15 mouse cellular contexts compared by ENCODE assay signal in genomic region chr3:79984542-79984941, GRCm38 (mm10).
DNase-seq lines count a peak whose midpoint lies in the region; ATAC-seq and TF ChIP-seq lines count a peak whose summit lies in the region.
"Had no signal": no experiment of that assay in that cellular context is flagged by ENCODE, and none has a peak within 500 bp of the region (broad histone marks: within the 10 kb centered on the region; RNA-seq: fewer than 3 reads in every experiment).

No protein-coding gene starts in this region.

- no peak overlapping the region for H3K9ac ChIP-seq in heart, embryonic 13.5 days
- H3K9ac ChIP-seq in liver, embryonic 13.5 days, result no peak overlapping the region
- H3K9ac ChIP-seq in hindbrain, postnatal 0 days (replicated peaks; ENCODE audit: low read length), result no peak overlapping the region
- H3K9ac ChIP-seq: hindbrain, embryonic 13.5 days; midbrain, embryonic 12.5 days; neural tube, embryonic 13.5 days had no signal

- no peak overlapping the region for H3K4me2 ChIP-seq in heart, embryonic 13.5 days
- H3K4me2 ChIP-seq in liver, embryonic 13.5 days, result no peak overlapping the region; the same call in 1 of the 2 replicates
- H3K4me2 ChIP-seq in hindbrain, postnatal 0 days (ENCODE audit: low read depth, low read length), result no peak overlapping the region
- H3K4me2 ChIP-seq: hindbrain, embryonic 13.5 days; midbrain, embryonic 12.5 days; neural tube, embryonic 13.5 days had no signal

- H3K36me3 ChIP-seq in heart, embryonic 13.5 days, result no peaks in the 10 kb centered on the region
- no peaks in the 10 kb centered on the region for H3K36me3 ChIP-seq in liver, embryonic 13.5 days
- H3K36me3 ChIP-seq in hindbrain, postnatal 0 days (ENCODE audit: insufficient read depth, low read length), result no peaks in the 10 kb centered on the region
- H3K36me3 ChIP-seq: hindbrain, embryonic 13.5 days; midbrain, embryonic 12.5 days; neural tube, embryonic 13.5 days had no signal

- no peak overlapping the region for H3K4me3 ChIP-seq in heart, embryonic 13.5 days
- H3K4me3 ChIP-seq in liver, embryonic 13.5 days (replicated peaks), result no peak overlapping the region
- H3K4me3 ChIP-seq in hindbrain, postnatal 0 days (ENCODE audit: low read length), result no peak overlapping the region
- H3K4me3 ChIP-seq: hindbrain, embryonic 13.5 days; midbrain, embryonic 12.5 days; neural tube, embryonic 13.5 days had no signal

- intact Hi-C loops in heart, postnatal 25 days (cut with DNase I), result no loop called here
- intact Hi-C loops in left cerebral cortex, postnatal 25 days (cut with DNase I), result no loop called here

- no peaks in the 10 kb centered on the region for H3K27me3 ChIP-seq in heart, embryonic 13.5 days (replicated peaks)
- no peaks in the 10 kb centered on the region for H3K27me3 ChIP-seq in liver, embryonic 13.5 days
- H3K27me3 ChIP-seq in hindbrain, postnatal 0 days (ENCODE audit: insufficient read depth, low read length), result no peaks in the 10 kb centered on the region
- H3K27me3 ChIP-seq: hindbrain, embryonic 13.5 days; midbrain, embryonic 12.5 days; neural tube, embryonic 13.5 days had no signal

- WGBS in heart, embryonic 13.5 days, result 24% methylated on average over 1 of the region's 1 CpGs
- WGBS in liver, embryonic 13.5 days (ENCODE audit: insufficient replicate concordance), result 10% methylated on average over 1 of the region's 1 CpGs
- 61% methylated on average over 1 of the region's 1 CpGs for WGBS in hindbrain, postnatal 0 days

- peak overlapping the region; percentile 69 for H3K27ac ChIP-seq in heart, embryonic 13.5 days (replicated peaks)
- H3K27ac ChIP-seq in liver, embryonic 13.5 days, result peak overlapping the region; percentile 59
- no peak overlapping the region for H3K27ac ChIP-seq in hindbrain, postnatal 0 days
- H3K27ac ChIP-seq: hindbrain, embryonic 13.5 days; kidney, postnatal 0 days; midbrain, embryonic 12.5 days; neural tube, embryonic 13.5 days had no signal

- TF ChIP-seq CTCF in hindbrain, postnatal 0 days (IDR thresholded peaks at IDR 0.05; ENCODE audit: low read depth), result no peak

- no peaks in the 10 kb centered on the region for H3K9me3 ChIP-seq in heart, embryonic 13.5 days
- no peaks in the 10 kb centered on the region for H3K9me3 ChIP-seq in liver, embryonic 13.5 days (replicated peaks)
- H3K9me3 ChIP-seq in hindbrain, postnatal 0 days (ENCODE audit: low read length), result no peaks in the 10 kb centered on the region
- H3K9me3 ChIP-seq: hindbrain, embryonic 13.5 days; midbrain, embryonic 12.5 days; neural tube, embryonic 13.5 days had no signal

- no peak for DNase-seq in heart, postnatal 25 days (ENCODE audit: low spot score)
- peak; percentile 6 for DNase-seq in T-cell, adult 2 months (ENCODE audit: low spot score)
- DNase-seq in liver, embryonic 13.5 days, result no peak
- DNase-seq in left cerebral cortex, postnatal 25 days (ENCODE audit: low spot score in 2 of 2), result no peak
- no peak for DNase-seq in hindbrain, postnatal 0 days (ENCODE audit: low spot score)
- DNase-seq in spleen, postnatal 14 days (ENCODE audit: low spot score in 2 of 2), result no peak
- DNase-seq: cerebellum, adult 18-20 months; retina, postnatal 1 day; thymus, postnatal 25 days had no signal

- H3K4me1 ChIP-seq in heart, embryonic 13.5 days, result peaks cover 48% of the 10 kb centered on the region
- peaks cover 26% of the 10 kb centered on the region for H3K4me1 ChIP-seq in liver, embryonic 13.5 days (replicated peaks)
- no peaks in the 10 kb centered on the region for H3K4me1 ChIP-seq in hindbrain, postnatal 0 days (ENCODE audit: insufficient read depth, low read length)
- H3K4me1 ChIP-seq: hindbrain, embryonic 13.5 days; midbrain, embryonic 12.5 days; neural tube, embryonic 13.5 days had no signal

- ATAC-seq in heart, embryonic 13.5 days (ENCODE audit: extremely low read depth, insufficient number of reproducible peaks, low FRiP score, low TSS enrichment), result no peak
- peak; percentile 71 for ATAC-seq in liver, embryonic 13.5 days (ENCODE audit: low read depth)
- ATAC-seq in monocyte, adult 5-6 weeks (replicated peaks; ENCODE audit: insufficient number of reproducible peaks, low FRiP score, low TSS enrichment, poor library complexity, severe bottlenecking), result peak; percentile 66
- ATAC-seq in hindbrain, postnatal 0 days, result no peak

Comparison
In these comparisons a context has a peak if more than half of its experiments do, and no peak if none do; other contexts are left out.
1. ATAC-seq: peak in liver, embryonic 13.5 days (single experiment) and monocyte, adult 5-6 weeks (single experiment); none in heart, embryonic 13.5 days (single experiment) and hindbrain, postnatal 0 days (single experiment).